Mouse (Mus musculus): ENCODE results near the gene Rpl35a. TPM values are rescaled to one million over a fixed set of nuclear protein-coding genes. Genes with fewer than 3 reads are reported as not detected.
A peak's percentile ranks its signal among the peaks of the same experiment; 100 is the strongest.

Gene Rpl35a
- 699 and 762 TPM in 2 replicates for polyA plus RNA-seq (2012; ENCODE audit: insufficient read depth, insufficient read length, missing spikeins)

DNA sequence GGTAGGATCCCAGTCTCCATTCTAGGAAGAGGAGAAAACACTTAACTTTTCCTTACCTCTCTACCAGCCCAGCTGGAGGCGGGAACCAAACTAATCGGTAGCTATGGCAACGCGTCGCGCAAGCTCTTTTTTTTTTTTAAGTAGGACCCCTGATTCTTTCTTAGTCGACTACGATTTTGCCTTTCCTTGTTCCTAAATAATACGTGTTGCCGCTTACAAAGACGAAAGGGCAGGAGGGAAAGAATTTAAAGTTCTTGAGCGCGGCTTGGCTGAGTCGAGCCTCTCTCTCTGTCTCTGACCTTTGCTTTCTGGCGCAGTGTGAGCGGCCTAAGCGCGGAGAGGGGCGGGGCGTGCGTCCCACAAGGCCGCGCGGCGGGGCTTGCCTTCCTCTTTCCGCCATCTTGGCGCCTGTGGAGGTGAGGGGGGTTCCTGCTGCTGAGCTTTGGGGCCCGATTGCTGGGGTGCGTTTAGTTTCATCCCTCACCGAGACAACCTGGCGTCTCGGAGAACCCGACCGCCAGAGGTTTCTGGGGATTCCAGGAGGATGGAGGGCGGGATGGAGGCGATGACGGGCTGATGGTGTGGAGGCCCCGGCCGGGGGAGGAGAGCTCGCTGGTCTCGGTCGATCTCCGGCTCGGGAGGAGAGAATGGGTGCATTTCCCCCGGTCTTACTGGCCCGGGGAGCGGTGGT, at the start of gene Rpl35a, which contains the start of gene Iqcg:
Gene Rpl35a (plus strand): TSS at position 359 of the 691 bp plus-strand sequence.
Gene Iqcg (minus strand): TSS at position 124 of the 691 bp plus-strand sequence.
- Histone ChIP-seq H3K27ac (replicated peaks; ENCODE audit: low read depth, low read length) (peak within 1 kb of the TSS; percentile 90), H3K4me1 (ENCODE audit: control insufficient read depth, insufficient read depth, insufficient read length, low read length) (peaks cover 3% of the 10 kb centered on the region), H3K4me3 (ENCODE audit: insufficient read depth, low read depth, low read length) (peak within 1 kb of the TSS; percentile 94)

DNA sequence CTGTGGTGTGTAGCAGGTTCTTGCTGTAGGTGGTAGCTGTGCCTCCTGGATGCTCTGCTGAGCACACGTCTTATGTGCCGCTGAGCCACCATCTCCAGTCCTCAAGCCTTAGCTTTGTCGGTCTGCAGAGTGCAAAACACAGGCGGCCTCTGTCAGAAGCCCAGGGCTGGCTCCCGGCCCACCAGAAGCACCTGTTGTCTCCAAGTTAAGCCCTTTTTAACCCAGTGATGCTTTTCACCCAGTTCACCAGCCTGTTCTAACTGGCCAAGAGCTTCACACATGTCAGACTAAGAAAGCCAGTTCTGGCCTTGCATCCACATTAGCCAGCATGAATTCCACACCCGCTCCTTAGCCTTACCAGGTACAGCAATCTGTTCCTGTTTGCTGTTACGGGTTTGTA, 49.4 kb upstream of the Rpl35a start:
- Histone ChIP-seq H3K27ac (replicated peaks; ENCODE audit: low read depth, low read length) (no peak overlapping the region), H3K4me3 (ENCODE audit: insufficient read depth, low read depth, low read length) (no peak overlapping the region), H3K4me1 (ENCODE audit: control insufficient read depth, insufficient read depth, insufficient read length, low read length) (no peaks in the 10 kb centered on the region)

DNA sequence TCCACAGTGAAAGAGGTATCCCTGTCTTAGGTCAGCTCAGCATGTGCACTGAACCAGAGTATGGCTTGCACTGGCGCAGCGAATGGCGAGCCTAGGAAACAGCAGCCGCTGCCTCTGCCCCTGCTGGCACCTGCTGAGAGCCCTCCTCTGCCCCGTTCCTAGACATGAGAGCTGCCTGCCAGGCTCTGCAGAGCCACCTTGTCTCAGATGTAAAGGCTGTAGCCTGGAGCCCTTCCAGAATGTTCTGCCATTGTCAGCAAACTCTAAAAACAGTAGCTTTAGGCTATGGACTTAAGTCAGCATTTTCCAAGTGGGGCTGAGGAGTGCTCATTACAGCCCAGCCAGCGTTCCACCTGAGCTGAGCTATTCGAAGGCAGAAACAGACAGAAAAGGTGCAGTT, 48.8 kb upstream of the Rpl35a start:
- Histone ChIP-seq H3K4me1 (ENCODE audit: control insufficient read depth, insufficient read depth, insufficient read length, low read length) (no peaks in the 10 kb centered on the region), H3K4me3 (ENCODE audit: insufficient read depth, low read depth, low read length) (no peak overlapping the region), H3K27ac (replicated peaks; ENCODE audit: low read depth, low read length) (no peak overlapping the region)

DNA sequence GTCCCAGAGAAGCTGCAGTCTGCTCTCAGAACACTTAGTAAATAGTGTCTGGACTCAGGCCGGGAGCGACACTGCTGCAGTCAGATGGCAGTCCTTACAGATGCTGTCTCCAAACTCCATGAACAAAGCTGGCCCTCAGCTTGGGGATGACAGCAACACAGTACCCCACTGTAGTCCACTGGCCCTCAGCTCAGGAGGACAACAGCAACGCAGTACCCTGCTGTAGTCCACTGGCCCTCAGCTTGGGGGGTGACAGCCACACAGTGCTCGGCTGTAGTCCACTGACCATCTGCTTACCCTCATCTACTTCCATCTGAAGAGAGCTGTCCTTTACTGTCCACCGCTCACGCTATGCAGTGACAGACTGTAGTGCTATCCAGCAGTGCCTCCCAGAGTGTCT, 46.1 kb upstream of the Rpl35a start:
- H3K4me1 ChIP-seq (ENCODE audit: control insufficient read depth, insufficient read depth, insufficient read length, low read length) = no peaks in the 10 kb centered on the region
- no peak overlapping the region for H3K27ac ChIP-seq (replicated peaks; ENCODE audit: low read depth, low read length)
- H3K4me3 ChIP-seq (ENCODE audit: insufficient read depth, low read depth, low read length) = no peak overlapping the region

DNA sequence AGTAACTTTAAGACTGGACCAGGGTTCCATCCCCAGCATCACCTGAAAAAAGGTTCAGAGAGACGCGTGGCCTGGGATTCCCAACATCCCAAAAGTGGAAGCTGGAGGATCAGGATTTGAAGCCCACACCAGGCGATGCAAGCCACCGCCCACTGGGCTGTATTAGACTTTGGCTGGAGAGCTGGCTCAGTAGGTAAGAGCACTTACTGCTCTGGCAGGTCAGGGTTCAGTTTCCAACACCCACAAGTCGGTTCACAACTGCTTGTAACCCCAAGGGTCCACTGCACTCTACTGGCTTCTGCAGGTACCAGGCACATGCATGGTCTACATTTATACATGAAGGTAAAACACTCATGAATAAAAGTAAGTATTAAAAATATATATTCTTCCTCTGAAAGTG, 42.5 kb upstream of the Rpl35a start:
- no peak overlapping the region for H3K27ac ChIP-seq (replicated peaks; ENCODE audit: low read depth, low read length)
- no peaks in the 10 kb centered on the region for H3K4me1 ChIP-seq (ENCODE audit: control insufficient read depth, insufficient read depth, insufficient read length, low read length)
- H3K4me3 ChIP-seq (ENCODE audit: insufficient read depth, low read depth, low read length) = no peak overlapping the region

DNA sequence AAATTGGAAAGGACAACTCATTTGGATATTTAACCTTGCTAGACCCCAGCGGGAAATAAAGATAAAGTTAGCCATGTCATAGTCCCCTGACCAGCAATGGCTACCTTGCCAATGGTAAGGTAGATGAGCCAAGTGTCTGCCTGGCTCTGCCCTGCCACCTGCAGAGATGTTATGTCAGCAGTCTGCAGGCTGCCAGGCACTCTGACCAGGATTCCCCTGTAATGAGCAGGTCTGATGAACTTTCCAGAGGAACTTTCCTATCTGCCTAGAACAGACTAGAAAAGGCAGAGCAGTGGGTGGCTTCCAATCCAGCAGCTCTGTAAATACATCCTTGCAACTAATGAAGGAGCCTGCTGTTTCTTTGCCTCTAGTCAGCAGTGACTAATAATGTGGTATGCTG, 41.3 kb upstream of the Rpl35a start:
- Histone ChIP-seq H3K4me3 (ENCODE audit: insufficient read depth, low read depth, low read length) (no peak overlapping the region), H3K27ac (replicated peaks; ENCODE audit: low read depth, low read length) (no peak overlapping the region), H3K4me1 (ENCODE audit: control insufficient read depth, insufficient read depth, insufficient read length, low read length) (no peaks in the 10 kb centered on the region)

DNA sequence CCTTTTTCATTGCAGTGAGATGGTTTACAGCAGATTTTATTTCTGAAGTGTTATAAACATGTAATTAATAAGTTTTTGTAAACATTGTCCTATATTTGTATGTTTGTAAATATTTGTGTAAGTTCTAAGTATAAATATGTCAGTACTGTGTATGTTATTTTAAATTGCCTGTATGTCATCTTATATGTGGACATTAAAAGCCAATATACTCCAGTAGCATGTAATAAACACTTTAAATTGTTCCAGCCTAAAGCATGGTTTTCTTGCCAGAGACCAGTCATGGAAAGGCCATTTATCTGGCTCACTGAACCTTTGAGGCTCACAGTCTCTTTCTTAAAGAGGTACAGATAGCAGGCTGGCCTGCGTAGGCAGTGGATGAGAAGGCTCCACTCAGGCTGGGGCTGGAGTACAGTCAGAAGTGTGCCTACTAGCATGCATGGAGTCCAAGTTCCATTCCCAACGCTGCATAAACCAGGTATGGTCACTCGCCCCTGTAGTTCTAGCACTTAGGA, 40.8 kb upstream of the Rpl35a start:
- Histone ChIP-seq H3K4me1 (ENCODE audit: control insufficient read depth, insufficient read depth, insufficient read length, low read length) (no peaks in the 10 kb centered on the region), H3K4me3 (ENCODE audit: insufficient read depth, low read depth, low read length) (no peak overlapping the region), H3K27ac (replicated peaks; ENCODE audit: low read depth, low read length) (no peak overlapping the region)

DNA sequence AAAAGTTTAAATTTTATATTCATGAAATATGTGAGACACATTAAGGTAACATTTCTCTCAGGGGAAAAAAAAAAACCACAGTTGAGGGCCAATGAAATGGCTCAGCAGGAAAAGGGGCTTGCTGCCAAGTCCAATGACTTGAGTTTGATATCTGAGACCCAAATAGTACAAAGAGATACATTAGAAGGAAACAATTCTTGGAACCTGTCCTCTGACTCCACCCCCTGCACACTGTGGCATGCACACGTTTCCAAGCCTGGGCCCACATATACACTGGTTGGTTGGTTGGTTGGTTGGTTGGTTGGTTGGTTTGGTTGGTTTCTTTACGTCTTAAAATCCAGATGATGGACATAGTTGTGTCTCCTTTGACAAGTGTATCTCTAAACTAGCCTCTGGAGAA, 40.3 kb upstream of the Rpl35a start:
- Histone ChIP-seq H3K4me1 (ENCODE audit: control insufficient read depth, insufficient read depth, insufficient read length, low read length) (no peaks in the 10 kb centered on the region), H3K4me3 (ENCODE audit: insufficient read depth, low read depth, low read length) (no peak overlapping the region), H3K27ac (replicated peaks; ENCODE audit: low read depth, low read length) (no peak overlapping the region)

DNA sequence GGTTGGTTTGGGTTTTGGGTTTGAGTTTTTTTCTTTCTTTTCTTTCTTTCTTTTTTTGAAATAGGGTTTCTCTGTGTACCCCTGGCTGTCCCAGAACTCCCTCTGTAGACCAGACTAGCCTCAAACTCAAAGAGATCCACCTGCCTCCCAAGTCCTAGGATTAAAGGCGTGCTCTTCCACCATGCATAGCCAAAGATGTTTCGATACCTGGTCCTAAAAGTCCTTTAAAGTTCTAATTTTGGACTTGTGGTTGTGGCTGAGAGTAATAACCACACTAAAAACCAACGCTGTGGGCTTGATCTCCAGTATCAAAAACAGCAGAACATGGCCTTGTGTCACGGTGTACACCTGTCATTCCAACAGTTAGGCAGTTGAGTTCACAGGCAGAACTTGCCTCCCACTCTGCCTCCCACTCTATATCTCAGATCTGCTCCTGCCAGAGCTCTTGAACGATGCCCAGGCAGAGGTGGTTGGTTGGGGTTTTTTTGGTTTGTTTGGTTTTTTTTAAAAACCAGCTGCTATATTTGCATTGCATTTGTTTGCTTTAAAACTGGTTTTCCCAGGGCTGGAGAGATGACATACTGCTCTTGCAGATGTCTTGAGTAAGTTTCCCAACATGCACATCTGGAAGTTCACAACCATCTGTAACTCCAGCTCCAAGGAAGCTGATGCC, 38.4 kb upstream of the Rpl35a start:
- H3K27ac ChIP-seq (replicated peaks; ENCODE audit: low read depth, low read length) = no peak overlapping the region
- H3K4me3 ChIP-seq (ENCODE audit: insufficient read depth, low read depth, low read length) = no peak overlapping the region
- H3K4me1 ChIP-seq (ENCODE audit: control insufficient read depth, insufficient read depth, insufficient read length, low read length) = no peaks in the 10 kb centered on the region

DNA sequence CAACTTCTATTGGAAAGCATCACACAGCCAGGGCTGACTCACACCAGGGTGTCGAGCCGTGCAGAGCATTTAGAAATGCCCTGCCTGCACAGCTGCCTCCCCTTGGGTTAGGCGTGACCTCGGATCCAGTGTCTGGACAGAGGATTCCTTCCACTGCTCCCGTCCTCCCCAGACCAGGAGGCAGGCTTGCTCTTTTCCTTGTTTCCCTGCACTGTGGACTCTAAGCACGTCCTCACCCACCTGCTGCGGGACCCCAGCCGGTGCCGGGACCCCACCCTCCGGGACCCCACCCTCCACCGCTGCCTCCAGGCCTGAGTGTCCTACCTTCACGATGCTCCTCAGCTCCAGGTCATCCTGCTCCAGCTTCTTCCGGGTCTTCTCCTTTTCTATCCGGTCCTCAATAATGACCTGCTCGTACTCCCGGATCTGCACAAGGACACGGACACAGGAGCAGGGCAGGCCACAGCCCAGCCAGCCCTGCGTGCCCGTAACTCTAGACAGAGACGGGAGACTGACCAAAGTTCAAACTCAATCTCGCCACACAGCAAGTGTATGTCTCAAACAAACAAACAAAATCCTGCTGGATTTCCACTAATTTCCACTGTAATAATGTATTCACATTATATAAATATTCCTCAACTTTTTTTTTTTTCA, 37.0 kb upstream of the Rpl35a start:
- Histone ChIP-seq H3K4me3 (ENCODE audit: insufficient read depth, low read depth, low read length) (no peak overlapping the region), H3K27ac (replicated peaks; ENCODE audit: low read depth, low read length) (no peak overlapping the region), H3K4me1 (ENCODE audit: control insufficient read depth, insufficient read depth, insufficient read length, low read length) (no peaks in the 10 kb centered on the region)

DNA sequence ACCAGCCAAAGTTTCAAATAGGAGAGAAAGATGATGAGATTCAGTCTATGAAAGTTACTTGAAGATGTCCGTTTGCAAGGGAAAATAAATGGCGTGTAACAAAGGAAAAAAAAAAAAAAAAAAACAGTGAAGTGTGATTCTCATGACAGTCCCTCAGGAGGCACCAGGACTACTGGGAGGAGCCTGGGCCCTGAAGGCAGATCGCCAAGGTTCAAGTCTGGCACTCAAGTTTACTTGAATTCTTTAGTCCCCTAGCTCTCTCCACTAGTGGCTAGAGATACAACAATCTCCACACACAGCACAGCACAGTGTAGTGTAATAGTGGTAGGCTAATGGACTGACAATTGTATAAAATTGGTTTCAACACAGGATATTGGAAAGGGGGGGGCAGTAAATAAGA, 34.9 kb upstream of the Rpl35a start:
- no peak overlapping the region for H3K4me3 ChIP-seq (ENCODE audit: insufficient read depth, low read depth, low read length)
- no peaks in the 10 kb centered on the region for H3K4me1 ChIP-seq (ENCODE audit: control insufficient read depth, insufficient read depth, insufficient read length, low read length)
- H3K27ac ChIP-seq (replicated peaks; ENCODE audit: low read depth, low read length) = no peak overlapping the region

DNA sequence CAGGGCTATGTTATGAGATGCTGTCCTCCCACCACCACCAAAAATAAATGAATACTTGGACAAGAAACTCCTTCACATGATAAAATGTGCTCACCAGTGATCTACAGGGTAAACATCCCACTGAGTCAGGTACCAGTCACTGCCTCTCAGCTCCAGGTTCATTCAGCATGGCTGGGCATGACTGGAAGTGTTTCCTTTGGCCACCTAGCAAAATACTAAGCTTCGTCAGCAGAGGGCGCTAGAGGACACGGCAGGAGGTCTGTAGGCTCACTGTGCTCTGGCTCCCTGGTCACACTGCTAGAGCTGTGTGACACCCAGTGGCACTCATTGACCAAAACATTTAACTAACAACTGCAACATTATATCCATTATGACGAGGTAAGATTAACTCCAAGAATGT, 32.5 kb upstream of the Rpl35a start:
- Histone ChIP-seq H3K4me3 (ENCODE audit: insufficient read depth, low read depth, low read length) (no peak overlapping the region), H3K27ac (replicated peaks; ENCODE audit: low read depth, low read length) (no peak overlapping the region), H3K4me1 (ENCODE audit: control insufficient read depth, insufficient read depth, insufficient read length, low read length) (no peaks in the 10 kb centered on the region)

DNA sequence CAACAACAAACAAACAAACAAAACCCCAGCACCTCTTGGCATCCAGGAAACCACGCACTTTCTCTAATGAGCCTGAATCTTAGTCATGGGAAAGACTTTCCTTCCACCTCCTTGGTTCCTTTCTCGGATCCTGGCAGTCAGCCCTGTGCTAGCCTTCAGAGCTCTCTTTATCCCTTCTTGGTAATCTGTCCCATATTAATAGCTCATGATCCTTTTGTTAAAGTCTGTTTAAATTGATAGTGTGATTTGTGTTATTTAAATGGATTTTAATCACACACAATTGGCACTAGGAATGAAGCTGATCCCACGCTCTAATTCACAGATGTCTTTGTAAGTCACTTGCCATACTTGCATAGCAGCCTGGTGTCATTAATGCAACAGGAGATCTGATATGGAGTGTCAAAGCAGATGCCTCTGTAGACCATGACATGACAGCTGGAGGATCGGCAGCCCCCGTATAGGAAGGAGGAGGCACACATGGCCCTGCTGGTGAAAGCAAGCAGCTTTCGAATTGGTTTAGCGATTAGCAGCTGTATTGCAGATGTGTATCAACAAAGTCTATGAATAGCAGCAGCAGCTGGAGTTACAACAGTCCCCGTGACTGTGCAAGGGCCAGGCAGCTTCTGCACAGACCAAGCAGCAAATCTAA, 31.7 kb upstream of the Rpl35a start:
- no peak overlapping the region for H3K4me3 ChIP-seq (ENCODE audit: insufficient read depth, low read depth, low read length)
- H3K27ac ChIP-seq (replicated peaks; ENCODE audit: low read depth, low read length) = no peak overlapping the region
- H3K4me1 ChIP-seq (ENCODE audit: control insufficient read depth, insufficient read depth, insufficient read length, low read length) = no peaks in the 10 kb centered on the region

DNA sequence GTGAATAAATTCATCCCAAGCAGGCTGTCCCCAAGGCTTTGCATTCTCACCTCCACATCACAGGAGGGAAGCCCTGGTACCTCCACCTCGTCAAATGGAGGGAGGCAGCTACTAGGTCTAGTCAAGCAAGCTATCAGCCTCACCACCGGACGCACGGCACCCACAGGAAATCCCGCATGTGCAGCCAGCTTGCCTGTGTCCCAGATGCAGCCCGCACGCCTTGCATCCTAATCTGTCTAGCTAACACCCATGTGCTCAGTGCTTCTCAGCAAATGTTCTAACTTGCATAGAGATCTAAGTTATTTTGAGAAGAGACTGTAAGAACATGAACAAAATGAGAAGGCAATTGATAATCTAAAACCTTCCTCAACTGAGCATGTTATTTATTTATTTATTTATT, 29.9 kb upstream of the Rpl35a start:
- H3K4me3 ChIP-seq (ENCODE audit: insufficient read depth, low read depth, low read length) = no peak overlapping the region
- H3K27ac ChIP-seq (replicated peaks; ENCODE audit: low read depth, low read length) = no peak overlapping the region

DNA sequence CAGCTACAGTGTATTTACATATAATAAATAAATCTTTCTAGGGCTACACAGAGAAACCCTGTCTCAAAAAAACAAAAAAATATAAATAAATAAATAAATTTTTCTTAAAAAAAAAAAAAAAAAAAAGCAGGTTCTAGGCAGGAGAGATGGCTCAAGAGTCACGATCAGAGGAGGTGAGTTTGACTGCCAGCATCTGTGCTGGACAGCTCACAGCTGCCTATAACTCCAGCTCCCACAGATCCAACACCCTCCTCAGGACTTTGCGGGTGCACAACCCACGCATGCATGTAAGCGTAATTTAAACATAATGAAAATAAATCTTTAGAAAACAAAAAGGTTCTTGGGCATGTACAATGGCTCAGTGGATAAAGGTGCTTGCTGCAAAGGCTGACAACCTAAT, 20.2 kb upstream of the Rpl35a start:
- H3K27ac ChIP-seq (replicated peaks; ENCODE audit: low read depth, low read length) = no peak overlapping the region
- H3K4me1 ChIP-seq (ENCODE audit: control insufficient read depth, insufficient read depth, insufficient read length, low read length) = no peaks in the 10 kb centered on the region
- no peak overlapping the region for H3K4me3 ChIP-seq (ENCODE audit: insufficient read depth, low read depth, low read length)

More for the DNA sequence above, 29.9 kb upstream of the Rpl35a start:
- H3K4me1 ChIP-seq (ENCODE audit: control insufficient read depth, insufficient read depth, insufficient read length, low read length) = no peaks in the 10 kb centered on the region
